In the genomic region with DNA sequence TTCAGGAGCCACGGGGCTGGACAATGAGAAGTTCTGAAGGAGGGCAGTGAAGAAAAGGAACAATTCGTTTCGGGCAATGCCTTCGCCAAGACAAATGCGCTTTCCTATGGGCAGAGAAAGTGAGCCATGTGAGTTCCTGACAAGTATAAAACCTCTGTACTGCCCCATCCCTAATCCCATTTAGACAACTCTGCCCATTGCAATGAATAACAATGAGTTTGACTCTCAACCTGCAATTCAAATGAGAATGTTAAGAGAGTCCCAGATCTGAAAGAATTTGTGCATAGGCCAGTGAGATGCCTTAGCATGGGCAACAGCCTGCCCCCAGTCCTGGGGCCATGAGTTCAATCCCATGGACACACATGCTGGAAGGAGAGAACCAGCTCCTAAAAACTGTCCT, we compare ENCODE assay signal across 25 mouse cellular contexts. TPM values are rescaled to one million over a fixed set of nuclear protein-coding genes. Genes with fewer than 3 reads are reported as not detected.
DNase-seq lines count a peak whose midpoint lies in the region; ATAC-seq lines count a peak whose summit lies in the region.
"Had no signal": no experiment of that assay in that cellular context is flagged by ENCODE, and none has a peak within 500 bp of the region (broad histone marks: within the 10 kb centered on the region; RNA-seq: fewer than 3 reads in every experiment).

No protein-coding gene starts in this region.

- no peaks in the 10 kb centered on the region for H3K36me3 ChIP-seq in midbrain, embryonic 13.5 days
- H3K36me3 ChIP-seq: G1E had no signal

- no peak overlapping the region for H3K27ac ChIP-seq in midbrain, embryonic 13.5 days

- no peak for ATAC-seq in midbrain, embryonic 13.5 days
- ATAC-seq: activated CD4-positive, CD25-positive, alpha-beta regulatory T cell, adult 4 months; CD4-positive, CD25-positive, alpha-beta regulatory T cell, adult 4 months; Patski had no signal

- H3K27me3 ChIP-seq in midbrain, embryonic 13.5 days: no peaks in the 10 kb centered on the region
- H3K27me3 ChIP-seq: Patski had no signal

- H3K4me3 ChIP-seq in midbrain, embryonic 13.5 days (replicated peaks): no peak overlapping the region

- H3K9ac ChIP-seq in midbrain, embryonic 13.5 days (replicated peaks): no peak overlapping the region

- no peaks in the 10 kb centered on the region for H3K4me1 ChIP-seq in midbrain, embryonic 13.5 days (replicated peaks)

- DNase-seq in ES-CJ7 (ENCODE audit: low read depth, low spot score) (peak; percentile 61), R1 (ENCODE audit: low read depth, low spot score) (peak; percentile 76), ZHBTc4 (ENCODE audit: low read depth, low spot score) (peak; percentile 49)
- no peak for DNase-seq in heart, adult 9 months (ENCODE audit: low spot score in 2 of 2)
- DNase-seq in ovary, adult 18-20 months (ENCODE audit: low spot score): no peak
- DNase-seq: adrenal gland, adult 2 months; adrenal gland, adult 8-10 months; adrenal gland, postnatal 10 days; adrenal gland, postnatal 14 days; adrenal gland, postnatal 25 days; adrenal gland, postnatal 36 days; B cell, adult 2 months; cerebellum, adult 11 months; cerebellum, adult 11-12 months; cerebellum, adult 18-20 months; cerebellum, adult 2 months; cerebellum, adult 8-10 months; cerebellum, adult 9-10 months had no signal

- peaks cover 14% of the 10 kb centered on the region for H3K9me3 ChIP-seq in midbrain, embryonic 13.5 days
- H3K9me3 ChIP-seq: G1E had no signal

- 82% methylated on average over 5 of the region's 5 CpGs for WGBS in midbrain, embryonic 13.5 days

- no peak overlapping the region for H3K4me2 ChIP-seq in midbrain, embryonic 13.5 days (replicated peaks)

RNA-seq across cellular contexts. Expression of a gene that starts 20.2 kb away (rescaled TPM):
- polyA plus RNA-seq in midbrain, embryonic 13.5 days (2015; fragmentation: Nextera tagmentation; extraction: Ambion mirVana): not detected in 2 replicates
- polyA plus RNA-seq: activated CD4-positive, CD25-positive, alpha-beta regulatory T cell, adult 4 months; adrenal gland, adult 2 months; brain, embryonic 14.5 days; C2C12; CD4-positive, CD25-positive, alpha-beta regulatory T cell, adult 4 months; cerebellum, adult 2 months; G1E; Patski had no signal

RNA-seq across cellular contexts. Expression of a gene that starts 47.7 kb away (rescaled TPM):
- polyA plus RNA-seq in midbrain, embryonic 13.5 days (2015; fragmentation: Nextera tagmentation; extraction: Ambion mirVana): not detected in 2 replicates
- polyA plus RNA-seq: activated CD4-positive, CD25-positive, alpha-beta regulatory T cell, adult 4 months; adrenal gland, adult 2 months; brain, embryonic 14.5 days; C2C12; CD4-positive, CD25-positive, alpha-beta regulatory T cell, adult 4 months; cerebellum, adult 2 months; G1E; Patski had no signal

Comparison
In these comparisons a context has a peak if more than half of its experiments do, and no peak if none do; other contexts are left out.
1. DNase-seq: peak in ES-CJ7 (single experiment), R1 (single experiment) and ZHBTc4 (single experiment); none in heart, adult 9 months (0 of 2) and ovary, adult 18-20 months (single experiment).